Comparison of ENCODE assay signal across 10 mouse cellular contexts in genomic region chr11:34236091-34236759, GRCm38 (mm10). TPM values are rescaled to one million over a fixed set of nuclear protein-coding genes. Genes with fewer than 3 reads are reported as not detected.
DNase-seq lines count a peak whose midpoint lies in the region; ATAC-seq lines count a peak whose summit lies in the region.
"Had no signal": no experiment of that assay in that cellular context is flagged by ENCODE, and none has a peak within 500 bp of the region (broad histone marks: within the 10 kb centered on the region; RNA-seq: fewer than 3 reads in every experiment).

No protein-coding gene starts in this region.

- no peak overlapping the region for H3K9ac ChIP-seq in neural tube, embryonic 12.5 days
- H3K9ac ChIP-seq: liver, embryonic 15.5 days; stomach, embryonic 15.5 days had no signal

- H3K4me2 ChIP-seq in neural tube, embryonic 12.5 days (replicated peaks), result no peak overlapping the region
- H3K4me2 ChIP-seq: liver, embryonic 15.5 days; stomach, embryonic 15.5 days had no signal

- no peak overlapping the region for H3K27ac ChIP-seq in neural tube, embryonic 12.5 days
- H3K27ac ChIP-seq: liver, embryonic 15.5 days; stomach, embryonic 15.5 days had no signal

- DNase-seq in cerebellum, adult 9-10 months, result peak; percentile 10
- DNase-seq in cerebellum, adult 11 months, result no peak
- DNase-seq in right cerebral cortex, adult 2 months (ENCODE audit: low spot score in 2 of 2), result peak; percentile 25 to 29
- DNase-seq in right cerebral cortex, postnatal 36 days (ENCODE audit: low spot score in 2 of 2), result no peak
- peak; percentile 51 for DNase-seq in embryo, embryonic 9.5 days (ENCODE audit: extremely low spot score)
- peak; percentile 14 to 46 for DNase-seq in layer of hippocampus, postnatal 10 days (ENCODE audit: low spot score in 2 of 2)

- no peak overlapping the region for H3K4me3 ChIP-seq in neural tube, embryonic 12.5 days
- H3K4me3 ChIP-seq: liver, embryonic 15.5 days; stomach, embryonic 15.5 days had no signal

- no peaks in the 10 kb centered on the region for H3K4me1 ChIP-seq in neural tube, embryonic 12.5 days
- H3K4me1 ChIP-seq: liver, embryonic 15.5 days; stomach, embryonic 15.5 days had no signal

- no peaks in the 10 kb centered on the region for H3K36me3 ChIP-seq in neural tube, embryonic 12.5 days
- H3K36me3 ChIP-seq: liver, embryonic 15.5 days; stomach, embryonic 15.5 days had no signal

- H3K27me3 ChIP-seq in neural tube, embryonic 12.5 days (replicated peaks), result no peaks in the 10 kb centered on the region
- H3K27me3 ChIP-seq: liver, embryonic 15.5 days; stomach, embryonic 15.5 days had no signal

- ATAC-seq in neural tube, embryonic 12.5 days (ENCODE audit: low FRiP score, low read depth), result 0 out of 2 replicates have a peak, but pooled peaks have one; percentile 25
- ATAC-seq in activated CD4-positive, CD25-positive, alpha-beta regulatory T cell, adult 4 months, result no peak

- 55% methylated on average over 5 of the region's 5 CpGs for WGBS in neural tube, embryonic 12.5 days

- no peaks in the 10 kb centered on the region; the same call in 1 of the 2 replicates for H3K9me3 ChIP-seq in neural tube, embryonic 12.5 days
- H3K9me3 ChIP-seq: liver, embryonic 15.5 days; stomach, embryonic 15.5 days had no signal

RNA-seq across cellular contexts. Expression of gene Foxi1, which starts 28.3 kb away (rescaled TPM):
- not detected for total RNA-seq in layer of hippocampus, postnatal 10 days (2021)
- not detected in 2 replicates for polyA plus RNA-seq in neural tube, embryonic 12.5 days (2016; fragmentation: Nextera tagmentation; extraction: Ambion mirVana)
- not detected for polyA plus RNA-seq in activated CD4-positive, CD25-positive, alpha-beta regulatory T cell, adult 4 months (2017; shearing (Covaris generic))
- polyA plus RNA-seq: liver, embryonic 15.5 days; stomach, embryonic 15.5 days had no signal

Comparison
In these comparisons a context has a peak if more than half of its experiments do, and no peak if none do; other contexts are left out.
1. DNase-seq: peak in cerebellum, adult 9-10 months (single experiment), right cerebral cortex, adult 2 months (2 of 2), embryo, embryonic 9.5 days (single experiment) and layer of hippocampus, postnatal 10 days (2 of 2); none in cerebellum, adult 11 months (single experiment) and right cerebral cortex, postnatal 36 days (0 of 2).